Comparison of ENCODE assay signal across 25 mouse cellular contexts in genomic region chr8:125049051-125049750, GRCm38 (mm10). TPM values are rescaled to one million over a fixed set of nuclear protein-coding genes. Genes with fewer than 3 reads are reported as not detected.
DNase-seq lines count a peak whose midpoint lies in the region; ATAC-seq lines count a peak whose summit lies in the region.
"Had no signal": no experiment of that assay in that cellular context is flagged by ENCODE, and none has a peak within 500 bp of the region (broad histone marks: within the 10 kb centered on the region; RNA-seq: fewer than 3 reads in every experiment).

No protein-coding gene starts in this region.

- no peak overlapping the region for H3K9ac ChIP-seq in hindbrain, embryonic 13.5 days
- H3K9ac ChIP-seq: embryonic facial prominence, embryonic 12.5 days; embryonic facial prominence, embryonic 15.5 days; forebrain, postnatal 0 days; heart, embryonic 15.5 days; hindbrain, embryonic 15.5 days had no signal

- no peak for ATAC-seq in hindbrain, embryonic 13.5 days (ENCODE audit: low FRiP score)
- ATAC-seq: CD4-positive, CD25-positive, alpha-beta regulatory T cell, adult 4 months; forebrain, embryonic 14.5 days; forebrain, postnatal 0 days; intestine, postnatal 0 days had no signal

- no peaks in the 10 kb centered on the region for H3K36me3 ChIP-seq in hindbrain, embryonic 13.5 days
- H3K36me3 ChIP-seq: embryonic facial prominence, embryonic 12.5 days; embryonic facial prominence, embryonic 15.5 days; heart, embryonic 15.5 days; hindbrain, embryonic 15.5 days had no signal

- no peaks in the 10 kb centered on the region for H3K9me3 ChIP-seq in hindbrain, embryonic 13.5 days
- H3K9me3 ChIP-seq: embryonic facial prominence, embryonic 12.5 days; embryonic facial prominence, embryonic 15.5 days; heart, embryonic 15.5 days; hindbrain, embryonic 15.5 days had no signal

- H3K4me3 ChIP-seq in hindbrain, embryonic 13.5 days = no peak overlapping the region
- H3K4me3 ChIP-seq: embryonic facial prominence, embryonic 12.5 days; embryonic facial prominence, embryonic 15.5 days; heart, embryonic 15.5 days; hindbrain, embryonic 15.5 days had no signal

- no peak overlapping the region for H3K4me2 ChIP-seq in hindbrain, embryonic 13.5 days
- H3K4me2 ChIP-seq: embryonic facial prominence, embryonic 12.5 days; embryonic facial prominence, embryonic 15.5 days; heart, embryonic 11.5 days; heart, embryonic 15.5 days; hindbrain, embryonic 15.5 days had no signal

- no peak overlapping the region for H3K27ac ChIP-seq in hindbrain, embryonic 13.5 days
- H3K27ac ChIP-seq: embryonic facial prominence, embryonic 12.5 days; embryonic facial prominence, embryonic 15.5 days; heart, embryonic 15.5 days; hindbrain, embryonic 15.5 days had no signal

- peak; percentile 85 for DNase-seq in heart, adult 11 months
- no peak for DNase-seq in heart, adult 18-20 months
- peak; percentile 54 for DNase-seq in R1 (ENCODE audit: low read depth, low spot score)
- DNase-seq in gastrocnemius, adult 8-10 months (ENCODE audit: low spot score in 2 of 2) = peak; percentile 23 to 70
- peak; percentile 37 for DNase-seq in skeletal muscle tissue, adult 2 months (ENCODE audit: low read depth, low spot score)
- DNase-seq in kidney, adult 9 months = no peak
- DNase-seq: adrenal gland, adult 2 months; adrenal gland, postnatal 14 days; cerebellum, adult 11 months; cerebellum, adult 2 months; cerebellum, adult 9-11 months; cerebellum, postnatal 25 days; forebrain, postnatal 0 days; heart, postnatal 10 days; heart, postnatal 4 days; kidney, adult 2 months had no signal

- 66% methylated on average over 5 of the region's 5 CpGs for WGBS in hindbrain, embryonic 13.5 days

- H3K27me3 ChIP-seq in hindbrain, embryonic 13.5 days = peaks cover 26% of the 10 kb centered on the region

- peaks cover 9% of the 10 kb centered on the region for H3K4me1 ChIP-seq in hindbrain, embryonic 13.5 days (replicated peaks)

RNA-seq across cellular contexts. Expression of gene Disc1, which starts 4.8 kb away (rescaled TPM):
- 1 to 10 TPM; 1.4 to 1.7 TPM for total RNA-seq in heart, adult 18-20 months (2021)
- 1 to 10 TPM in 3 of 4 experiments, under 1 TPM in 1; 0.73 to 1.3 (median 1.2) TPM for total RNA-seq in gastrocnemius, adult 8-10 months (2022)
- polyA plus RNA-seq in hindbrain, embryonic 13.5 days (2015; fragmentation: Nextera tagmentation; extraction: Ambion mirVana) = 1.3 and 2.1 TPM in 2 replicates

RNA-seq across cellular contexts. Expression of gene Tsnax, which starts 36.4 kb away (rescaled TPM):
- total RNA-seq in heart, adult 18-20 months (2021) = 10 to 100 TPM; 68.6 to 73.4 TPM
- 10 to 100 TPM; 82.7 to 94.0 (median 89.4) TPM for total RNA-seq in gastrocnemius, adult 8-10 months (2022)
- polyA plus RNA-seq in hindbrain, embryonic 13.5 days (2015; fragmentation: Nextera tagmentation; extraction: Ambion mirVana) = 176 and 184 TPM in 2 replicates

Comparison
In these comparisons a context has a peak if more than half of its experiments do, and no peak if none do; other contexts are left out.
1. DNase-seq: peak in heart, adult 11 months (single experiment), R1 (single experiment), gastrocnemius, adult 8-10 months (2 of 2) and skeletal muscle tissue, adult 2 months (single experiment); none in heart, adult 18-20 months (0 of 2) and kidney, adult 9 months (single experiment).